Mouse (Mus musculus): ENCODE measurements around the gene Gm16506.
"Not testable (repeated sequence)": the region's sequence is repeated elsewhere in the genome, so short reads cannot be mapped to it uniquely, and the experiment has no call there.

DNA sequence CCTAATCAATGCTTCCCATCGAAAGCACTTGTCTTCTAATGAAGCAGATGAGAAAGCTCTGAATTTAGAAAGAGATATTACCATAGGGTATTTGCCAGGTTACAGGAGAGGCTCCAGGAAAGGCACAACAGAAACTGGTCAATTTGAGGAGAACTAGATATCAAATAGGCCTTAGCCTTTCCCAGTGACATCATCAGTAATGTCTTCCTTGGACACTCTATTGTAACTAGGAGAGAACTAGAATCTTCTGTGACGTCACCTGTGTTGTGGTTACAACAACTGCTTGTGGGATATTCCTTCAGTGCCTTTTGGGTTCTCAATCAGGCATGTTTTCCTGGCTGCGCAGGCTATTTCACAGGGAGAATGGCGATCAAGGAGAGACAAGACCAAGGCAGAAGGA is 20.3 kb upstream of the Gm16506 start, which contains the start of gene Gm6526:
- not testable (repeated sequence) for TF ChIP-seq TAL1, GATA1 (IDR thresholded peaks at IDR 0.05; ENCODE audit: low read length)

Measured in erythroblast, embryonic 14.5 days (primary cell).